Mouse (Mus musculus) telencephalon, adult 2 months (tissue): ENCODE data around the gene Nfam1.

Source experiments
- DNase-seq: peaks from one replicate; pipeline ENCODE4 v3.0.0-alpha.2; 2011; ENCODE audit warnings: low read depth, low spot score

Nfam1 gene

DNA sequence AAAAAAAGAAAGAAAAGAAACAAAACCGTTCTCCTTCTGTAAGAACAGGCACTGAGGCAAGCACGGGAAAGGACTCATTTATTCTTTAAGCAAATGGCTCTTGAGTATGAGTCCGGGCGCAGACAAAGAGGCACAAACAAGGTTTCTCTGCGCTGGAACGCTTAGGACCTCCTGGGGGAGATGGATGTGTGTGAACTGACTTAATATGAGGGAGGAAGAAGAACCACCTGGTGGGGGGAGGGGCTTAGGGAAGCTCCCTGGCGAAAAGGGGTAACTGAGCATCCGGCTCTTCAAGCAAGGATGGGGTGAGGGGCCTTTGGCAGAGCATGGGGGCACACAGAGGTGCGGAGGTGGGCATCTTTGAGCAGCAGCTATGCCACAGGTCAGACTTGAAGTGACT, 40.2 kb downstream of the Nfam1 start:
- no peak for DNase-seq

DNA sequence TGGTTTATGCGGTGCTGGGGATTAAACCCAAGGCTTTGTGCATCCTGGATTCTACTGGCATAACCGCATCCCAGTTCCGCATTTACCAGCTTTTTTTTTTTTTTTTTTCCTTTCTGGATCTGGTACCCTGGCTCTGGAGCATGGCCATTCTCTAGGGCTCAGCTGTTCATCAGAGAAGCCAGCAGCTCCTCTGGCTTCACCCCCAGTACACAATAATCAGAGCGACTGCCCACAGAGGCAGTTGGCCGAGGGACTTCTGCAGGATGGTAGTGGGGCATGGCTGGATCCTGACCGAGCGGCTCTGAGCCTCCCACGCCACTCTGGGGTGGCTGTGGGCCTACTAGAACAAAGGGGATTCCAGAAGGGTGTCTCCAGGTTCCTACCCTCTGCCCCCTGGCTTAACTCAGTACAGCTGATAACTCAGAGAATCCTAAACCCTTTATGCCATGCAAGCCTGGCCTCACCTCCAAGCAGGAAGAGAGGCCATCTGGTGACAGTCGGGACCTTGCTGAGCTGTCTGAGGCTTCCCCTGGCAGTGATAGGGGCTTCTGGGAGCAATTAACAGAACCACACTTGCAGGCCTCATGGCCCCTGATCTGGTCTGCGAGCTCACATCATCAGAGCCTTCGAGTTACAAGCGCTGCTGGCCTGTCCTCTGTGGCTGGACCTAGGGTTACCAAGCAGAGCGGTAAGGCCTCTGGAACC, 40.9 kb downstream of the Nfam1 start:
- DNase-seq: no peak

DNA sequence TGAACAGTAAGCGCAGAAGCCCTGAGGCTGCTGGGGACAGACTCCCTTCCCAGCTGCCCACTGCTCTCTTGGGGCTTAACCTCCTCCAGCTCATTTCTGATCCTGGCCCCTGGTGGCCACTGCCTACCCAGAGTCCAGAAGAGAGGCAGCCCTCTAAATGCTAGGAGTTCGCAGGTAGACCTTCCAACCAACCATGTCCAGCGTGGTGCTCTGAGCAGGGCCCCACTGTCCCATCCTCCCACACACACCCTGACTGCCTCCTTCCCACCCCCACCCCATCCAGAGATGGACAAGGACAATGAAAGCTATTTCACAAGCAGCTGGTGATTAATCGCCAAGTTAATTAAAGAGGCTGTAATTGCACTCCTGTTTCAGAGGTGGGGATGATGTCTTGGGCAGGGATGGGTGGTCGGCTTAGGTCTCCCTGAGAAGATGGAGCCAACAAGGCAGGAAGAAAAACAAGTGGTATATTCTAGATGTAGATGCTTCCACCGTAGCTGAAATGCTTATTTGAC, 43.9 kb downstream of the Nfam1 start:
- no peak for DNase-seq

GRCm38 (mm10) chr15:82987732-82988112, 45.4 kb downstream of the Nfam1 start, which contains the start of gene Tcf20:
TSS of gene Tcf20 (minus strand) at chr15:82987872.
- peak; percentile 91 for DNase-seq

DNA sequence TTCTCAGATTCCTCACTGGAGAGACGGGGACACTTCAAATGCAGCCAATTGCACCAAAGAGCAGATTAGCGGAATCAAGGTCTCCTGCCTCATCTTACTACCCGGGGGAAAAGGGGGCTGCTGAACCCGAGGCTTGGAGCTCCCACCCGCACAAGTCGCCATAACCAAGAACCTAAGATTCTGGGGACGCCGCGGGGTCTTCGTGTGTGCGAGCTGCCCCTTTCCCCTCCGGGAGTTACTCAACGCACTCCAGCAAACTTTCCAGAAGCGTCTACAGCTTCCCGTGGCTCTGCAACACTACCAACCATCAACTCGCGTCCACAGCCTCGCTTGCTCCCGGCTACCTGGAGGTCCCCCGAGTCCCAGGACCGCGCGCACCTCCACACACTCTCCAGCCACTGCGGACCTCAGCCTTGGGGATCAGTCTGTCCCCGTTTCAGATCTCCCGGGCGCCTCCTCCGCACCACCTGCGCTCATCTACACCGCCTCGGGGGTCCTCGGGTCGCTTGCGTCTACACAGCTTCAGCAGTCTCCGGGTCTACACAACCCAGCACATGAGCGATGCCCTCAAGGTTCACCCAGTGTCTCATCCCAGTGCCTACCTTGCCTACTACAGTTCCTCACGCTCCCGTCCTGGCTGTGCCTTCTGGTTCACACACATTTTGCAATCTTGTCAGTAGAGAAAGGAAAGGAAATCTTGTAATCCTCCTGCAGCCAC, 45.9 kb downstream of the Nfam1 start:
- no peak for DNase-seq

DNA sequence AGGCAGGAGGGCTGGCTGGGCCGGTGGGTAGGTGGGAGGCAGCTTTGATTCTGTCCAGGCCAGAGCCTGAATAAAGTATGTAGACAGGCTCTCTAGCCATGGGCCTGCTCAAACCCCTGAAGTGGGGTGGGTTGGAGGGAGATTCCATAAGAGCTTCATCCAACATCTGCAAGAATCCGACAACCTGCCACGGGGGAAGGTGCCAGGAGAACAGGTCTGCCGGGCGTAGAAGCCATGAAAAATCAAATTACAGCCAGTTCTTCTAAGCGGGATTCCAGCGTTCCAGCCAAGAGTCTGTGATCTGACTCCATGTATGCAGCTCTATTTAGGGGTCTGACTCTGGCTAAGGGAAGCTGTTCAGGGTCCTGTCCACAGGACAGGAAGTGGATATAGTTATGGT, 48.5 kb downstream of the Nfam1 start:
- no peak for DNase-seq

- DNase-seq: no peak
Observed at GRCm38 (mm10) chr15:82984097-82984496, 49.0 kb downstream of the Nfam1 start.

- DNase-seq: no peak
Observed at GRCm38 (mm10) chr15:82983416-82984026, 49.6 kb downstream of the Nfam1 start.

DNA sequence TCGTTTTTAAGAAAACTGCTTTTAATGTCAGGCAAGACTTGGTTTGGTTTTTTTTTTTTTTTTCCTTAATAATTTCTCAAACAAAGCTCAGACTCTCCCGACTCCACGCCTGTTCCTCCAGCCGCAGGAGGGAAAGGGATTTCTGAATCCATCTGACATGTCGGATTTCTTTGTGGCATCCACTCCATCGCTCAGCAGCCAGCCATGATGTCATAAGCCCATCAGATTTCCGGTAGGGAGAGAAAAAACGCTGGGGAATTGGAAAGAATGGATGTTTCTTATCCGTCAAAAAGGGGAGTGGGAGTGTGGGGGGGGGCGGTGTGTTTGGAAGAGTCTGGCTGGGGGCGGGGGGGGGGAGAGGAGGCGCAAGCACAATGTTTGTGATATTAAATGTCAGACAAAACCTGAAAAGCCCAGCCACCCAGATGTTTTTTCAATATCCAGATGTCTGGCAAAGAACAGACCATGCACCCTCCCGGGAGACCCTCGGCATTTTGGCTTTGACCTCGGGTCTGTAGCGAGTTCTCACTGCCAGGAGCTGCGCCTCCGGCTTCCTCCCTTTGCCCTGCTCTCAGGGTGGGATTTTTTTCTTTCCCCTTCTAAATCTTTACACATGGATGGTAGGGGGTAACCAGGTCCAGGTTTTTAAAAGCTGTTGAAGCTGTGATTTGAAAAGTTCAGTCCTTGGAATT, 50.2 kb downstream of the Nfam1 start:
- DNase-seq: no peak

- DNase-seq: no peak
Observed at GRCm38 (mm10) chr15:82981676-82982520, 51.2 kb downstream of the Nfam1 start.

DNA sequence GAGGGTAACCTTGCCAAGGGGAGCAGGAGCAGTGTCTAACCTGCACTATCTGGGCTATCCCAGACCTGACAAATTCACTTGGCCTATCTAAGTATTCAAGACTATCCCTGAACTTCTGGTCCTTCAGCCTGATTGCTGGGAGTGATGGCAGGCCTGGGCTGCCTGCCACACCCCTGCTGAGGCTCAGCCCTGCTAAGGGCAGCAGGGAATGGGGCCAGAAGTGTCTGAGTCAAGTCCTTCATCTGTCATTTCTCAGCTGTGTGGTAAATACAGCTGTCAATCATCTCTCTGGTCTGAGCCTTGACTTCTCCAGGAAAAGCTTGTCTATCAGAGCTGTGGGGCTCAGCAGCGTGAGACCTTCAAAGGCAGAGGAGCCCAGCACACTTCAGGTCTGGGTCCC, 53.6 kb downstream of the Nfam1 start:
- no peak for DNase-seq

- no peak for DNase-seq
Observed at GRCm38 (mm10) chr15:82974471-82974870, 58.6 kb downstream of the Nfam1 start.

- no peak for DNase-seq
Observed at GRCm38 (mm10) chr15:82969206-82969721, 63.8 kb downstream of the Nfam1 start.

DNA sequence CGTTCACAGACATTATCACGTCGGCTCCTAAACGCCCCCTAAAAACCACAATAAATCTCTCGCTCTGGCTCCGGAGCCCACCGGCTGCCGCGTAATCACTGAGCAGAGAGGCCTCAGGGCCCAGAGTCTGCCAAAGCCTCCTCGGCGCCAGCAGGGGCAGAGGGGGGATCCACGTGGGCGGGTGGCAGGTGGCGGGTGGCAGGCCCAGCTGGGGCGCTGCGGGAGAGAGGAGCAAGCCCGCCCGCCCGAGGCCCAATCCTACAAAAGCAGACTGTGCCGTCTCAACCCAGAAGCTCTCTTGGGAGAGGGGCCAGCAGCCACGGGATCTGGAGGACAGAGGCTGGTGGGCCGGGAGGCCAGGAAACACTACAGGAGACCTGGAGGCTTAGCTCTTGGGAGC, 64.7 kb downstream of the Nfam1 start:
- DNase-seq: no peak

DNA sequence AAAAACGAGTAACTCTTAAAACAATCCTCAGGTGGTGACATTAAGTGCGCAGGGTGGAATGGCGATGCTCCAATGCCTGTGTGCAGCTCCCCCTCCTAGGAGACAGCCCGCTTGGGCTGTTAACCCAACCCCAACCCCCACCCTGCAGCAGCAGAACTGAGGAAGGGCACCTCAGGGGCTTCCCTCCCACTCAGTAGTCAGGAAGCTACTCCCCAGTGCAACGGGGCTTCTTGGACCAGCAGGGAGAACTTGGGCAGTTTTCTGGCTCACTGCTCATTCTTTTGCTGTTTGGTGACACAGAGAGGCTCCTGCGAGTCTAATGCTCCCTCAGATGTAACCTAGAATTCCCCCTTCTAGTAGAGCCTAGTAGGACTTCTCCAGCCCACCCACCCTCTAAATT, 65.2 kb downstream of the Nfam1 start:
- DNase-seq: no peak

DNA sequence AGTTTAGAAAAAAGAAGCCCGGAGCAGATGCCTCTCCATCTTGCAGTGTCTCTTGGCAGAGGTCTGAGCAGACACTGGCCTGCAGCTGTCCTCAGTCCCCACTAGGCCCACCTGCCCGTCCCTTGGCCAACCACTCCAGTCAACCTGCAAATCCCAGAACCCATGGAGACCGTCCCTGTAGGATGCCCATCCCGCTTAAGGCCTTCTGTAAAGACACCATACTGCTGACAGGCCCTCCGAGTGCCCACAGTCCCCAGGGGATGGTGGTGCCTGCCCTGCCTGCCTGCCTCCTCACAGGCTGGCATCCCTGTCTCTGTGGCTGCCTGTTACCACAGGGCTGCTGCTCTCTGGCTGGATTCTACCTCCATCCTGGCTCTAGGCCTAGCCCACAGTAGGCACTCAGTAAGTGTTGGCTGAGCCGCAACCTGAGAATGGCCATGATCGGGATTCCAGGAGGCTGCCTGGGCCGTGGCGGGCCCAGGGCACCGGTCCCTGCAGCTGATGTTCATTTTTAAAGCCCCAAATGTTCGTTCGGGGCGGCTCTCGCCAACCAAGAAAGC, 68.8 kb downstream of the Nfam1 start:
- no peak for DNase-seq

- no peak for DNase-seq
Observed at GRCm38 (mm10) chr15:82963556-82964156, 69.5 kb downstream of the Nfam1 start.

- DNase-seq: no peak
Observed at GRCm38 (mm10) chr15:82963090-82963489, 70.0 kb downstream of the Nfam1 start.

DNA sequence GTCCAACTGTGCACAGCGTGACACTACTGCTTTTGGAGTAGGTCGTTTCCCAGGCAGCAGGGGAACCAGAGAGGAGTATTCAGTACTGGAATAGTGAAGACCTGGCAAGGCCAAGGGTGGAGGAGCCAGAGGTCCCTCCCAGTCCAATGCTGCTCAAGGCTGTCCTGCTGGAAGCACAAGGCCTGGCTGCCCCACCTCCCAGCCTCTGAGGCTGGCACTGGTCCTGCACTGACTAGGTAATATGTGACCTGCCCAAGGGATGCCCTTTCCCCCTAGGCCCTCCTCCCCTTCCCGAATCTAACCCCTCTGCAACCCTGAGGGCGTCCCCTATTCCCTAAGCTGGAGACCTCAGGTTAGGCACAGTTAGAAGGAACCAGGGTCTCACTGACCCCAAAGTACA, 70.6 kb downstream of the Nfam1 start:
- DNase-seq: no peak
